Mouse (Mus musculus) myocyte (in vitro differentiated cells): ENCODE measurements around the gene Atp6v0d1.

Source experiments
- E2F4 ChIP-seq: IDR thresholded peaks from one replicate; pipeline ENCODE4 v1.6.1; 2011; ENCODE audit warnings: mild to moderate bottlenecking, control low read depth, moderate library complexity; ENCODE audit not compliant: insufficient read depth
- POLR2A ChIP-seq: IDR thresholded peaks from one replicate; pipeline ENCODE4 v1.6.1; 2011; ENCODE audit warnings: low read depth, mild to moderate bottlenecking, control low read depth, moderate library complexity; ENCODE audit not compliant: insufficient read length

DNA sequence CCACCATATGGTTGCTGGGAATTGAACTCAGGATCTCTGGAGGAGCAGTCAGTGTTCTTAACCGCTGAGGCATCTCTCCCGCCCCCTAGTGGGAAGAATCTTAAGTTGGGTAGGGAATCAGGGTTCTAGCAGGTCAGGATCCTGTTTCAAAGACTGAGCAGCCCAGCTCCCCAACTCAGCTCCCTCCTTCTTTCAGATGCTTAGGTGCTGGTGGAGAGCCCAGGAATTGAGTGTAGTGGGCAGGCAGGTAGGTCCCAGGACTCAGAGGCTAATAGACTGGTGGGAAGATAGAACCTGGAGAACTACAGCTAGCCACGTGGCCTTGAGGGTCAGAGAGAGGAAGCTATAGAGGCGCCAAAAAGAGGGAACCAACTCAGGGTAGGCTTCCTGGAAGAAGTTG lies 41.8 kb upstream of the Atp6v0d1 start:
- no peak for TF ChIP-seq POLR2A
- no peak for TF ChIP-seq E2F4
